Mouse (Mus musculus): ENCODE measurements around the gene Magi2. TPM values are rescaled to one million over a fixed set of nuclear protein-coding genes. Genes with fewer than 3 reads are reported as not detected.

Gene Magi2
- polyA plus RNA-seq, 1 experiment from 2014 or later, result 28.5 TPM

- Histone ChIP-seq H3K9me3 (no peaks in the 10 kb centered on the region), H3K4me2 (no peak overlapping the region), H3K27ac (no peak overlapping the region), H3K9ac (no peak overlapping the region), H3K4me3 (no peak overlapping the region), H3K4me1 (replicated peaks) (0 out of 2 replicates have a peak, but pooled peaks cover 2% of the 10 kb centered on the region), H3K27me3 (no peaks in the 10 kb centered on the region), H3K36me3 (no peaks in the 10 kb centered on the region)
- ATAC-seq (ENCODE audit: low FRiP score), result no peak
- WGBS, result 82% methylated on average over 8 of the region's 8 CpGs
Observed at GRCm38 (mm10) chr5:20303056-20303965, 1076.5 kb downstream of the Magi2 start.

- Histone ChIP-seq H3K4me3 (no peak overlapping the region), H3K4me1 (replicated peaks) (no peaks in the 10 kb centered on the region), H3K4me2 (no peak overlapping the region), H3K27me3 (no peaks in the 10 kb centered on the region), H3K36me3 (no peaks in the 10 kb centered on the region), H3K27ac (no peak overlapping the region), H3K9ac (no peak overlapping the region), H3K9me3 (no peaks in the 10 kb centered on the region)
- no peak for ATAC-seq (ENCODE audit: low FRiP score)
- 85% methylated on average over 2 of the region's 2 CpGs for WGBS
Observed at GRCm38 (mm10) chr5:20320970-20321369, 1094.1 kb downstream of the Magi2 start.

GRCm38 (mm10) chr5:20325290-20325689, 1098.5 kb downstream of the Magi2 start:
- 50% methylated on average over 2 of the region's 2 CpGs for WGBS
- no peaks in the 10 kb centered on the region for H3K27me3 ChIP-seq
- H3K27ac ChIP-seq, result no peak overlapping the region
- H3K4me2 ChIP-seq, result no peak overlapping the region
- H3K9ac ChIP-seq, result no peak overlapping the region
- no peaks in the 10 kb centered on the region for H3K36me3 ChIP-seq
- no peak for ATAC-seq (ENCODE audit: low FRiP score)
- H3K4me1 ChIP-seq (replicated peaks), result no peaks in the 10 kb centered on the region
- no peaks in the 10 kb centered on the region for H3K9me3 ChIP-seq
- no peak overlapping the region for H3K4me3 ChIP-seq

GRCm38 (mm10) chr5:20328901-20329300, 1102.1 kb downstream of the Magi2 start:
- Histone ChIP-seq H3K4me1 (replicated peaks) (no peaks in the 10 kb centered on the region), H3K27me3 (no peaks in the 10 kb centered on the region), H3K4me3 (no peak overlapping the region), H3K36me3 (no peaks in the 10 kb centered on the region), H3K27ac (no peak overlapping the region), H3K9me3 (no peaks in the 10 kb centered on the region), H3K4me2 (no peak overlapping the region), H3K9ac (no peak overlapping the region)
- no peak for ATAC-seq (ENCODE audit: low FRiP score)
- WGBS, result 63% methylated on average over 1 of the region's 1 CpGs

- no peak for ATAC-seq (ENCODE audit: low FRiP score)
- no peak overlapping the region for H3K27ac ChIP-seq
- no peaks in the 10 kb centered on the region for H3K4me1 ChIP-seq (replicated peaks)
- no peaks in the 10 kb centered on the region for H3K27me3 ChIP-seq
- H3K4me3 ChIP-seq, result no peak overlapping the region
- 76% methylated on average over 3 of the region's 3 CpGs for WGBS
- no peak overlapping the region for H3K4me2 ChIP-seq
- H3K9me3 ChIP-seq, result no peaks in the 10 kb centered on the region
- H3K36me3 ChIP-seq, result no peaks in the 10 kb centered on the region
- H3K9ac ChIP-seq, result no peak overlapping the region
Observed at GRCm38 (mm10) chr5:20330025-20330424, 1103.2 kb downstream of the Magi2 start.

- no peaks in the 10 kb centered on the region for H3K27me3 ChIP-seq
- 89% methylated on average over 4 of the region's 4 CpGs for WGBS
Observed at GRCm38 (mm10) chr5:20332574-20332973, 1105.7 kb downstream of the Magi2 start.

GRCm38 (mm10) chr5:20334549-20334948, 1107.7 kb downstream of the Magi2 start:
- H3K4me2 ChIP-seq, result no peak overlapping the region
- ATAC-seq (ENCODE audit: low FRiP score), result no peak
- no peak overlapping the region for H3K9ac ChIP-seq
- H3K9me3 ChIP-seq, result no peaks in the 10 kb centered on the region
- H3K36me3 ChIP-seq, result no peaks in the 10 kb centered on the region
- no peak overlapping the region for H3K27ac ChIP-seq
- H3K27me3 ChIP-seq, result no peaks in the 10 kb centered on the region
- no peaks in the 10 kb centered on the region for H3K4me1 ChIP-seq (replicated peaks)
- no peak overlapping the region for H3K4me3 ChIP-seq

More at GRCm38 (mm10) chr5:20332574-20332973, 1105.7 kb downstream of the Magi2 start:
- H3K27ac ChIP-seq, result no peak overlapping the region
- ATAC-seq (ENCODE audit: low FRiP score), result no peak
- H3K4me2 ChIP-seq, result no peak overlapping the region
- H3K4me3 ChIP-seq, result no peak overlapping the region
- no peaks in the 10 kb centered on the region for H3K36me3 ChIP-seq
- H3K9me3 ChIP-seq, result no peaks in the 10 kb centered on the region
- H3K9ac ChIP-seq, result no peak overlapping the region
- no peaks in the 10 kb centered on the region for H3K4me1 ChIP-seq (replicated peaks)

- Histone ChIP-seq H3K9me3 (no peaks in the 10 kb centered on the region), H3K36me3 (no peaks in the 10 kb centered on the region), H3K27me3 (no peaks in the 10 kb centered on the region), H3K4me3 (no peak overlapping the region), H3K4me1 (replicated peaks) (no peaks in the 10 kb centered on the region), H3K27ac (no peak overlapping the region), H3K9ac (no peak overlapping the region), H3K4me2 (no peak overlapping the region)
- WGBS, result 95% methylated on average over 8 of the region's 8 CpGs
- ATAC-seq (ENCODE audit: low FRiP score), result no peak
Observed at GRCm38 (mm10) chr5:20352941-20353340, 1126.1 kb downstream of the Magi2 start.

- Histone ChIP-seq H3K9me3 (no peaks in the 10 kb centered on the region), H3K4me2 (no peak overlapping the region), H3K4me1 (replicated peaks) (no peaks in the 10 kb centered on the region; the same call in 1 of the 2 replicates), H3K27me3 (no peaks in the 10 kb centered on the region), H3K27ac (no peak overlapping the region), H3K9ac (no peak overlapping the region), H3K36me3 (no peaks in the 10 kb centered on the region), H3K4me3 (no peak overlapping the region)
- ATAC-seq (ENCODE audit: low FRiP score), result no peak
- WGBS, result 61% methylated on average over 5 of the region's 5 CpGs
Observed at GRCm38 (mm10) chr5:20358437-20358836, 1131.6 kb downstream of the Magi2 start.

GRCm38 (mm10) chr5:20359021-20359420, 1132.2 kb downstream of the Magi2 start:
- WGBS, result 57% methylated on average over 3 of the region's 3 CpGs
- Histone ChIP-seq H3K4me2 (no peak overlapping the region), H3K27me3 (no peaks in the 10 kb centered on the region), H3K4me1 (replicated peaks) (no peaks in the 10 kb centered on the region; the same call in 1 of the 2 replicates), H3K9me3 (no peaks in the 10 kb centered on the region), H3K27ac (no peak overlapping the region), H3K4me3 (no peak overlapping the region), H3K9ac (no peak overlapping the region), H3K36me3 (no peaks in the 10 kb centered on the region)
- no peak for ATAC-seq (ENCODE audit: low FRiP score)

GRCm38 (mm10) chr5:20362154-20362553, 1135.3 kb downstream of the Magi2 start:
- H3K9me3 ChIP-seq, result no peaks in the 10 kb centered on the region
- 85% methylated on average over 3 of the region's 3 CpGs for WGBS
- no peaks in the 10 kb centered on the region; the same call in 1 of the 2 replicates for H3K4me1 ChIP-seq (replicated peaks)
- no peak for ATAC-seq (ENCODE audit: low FRiP score)
- H3K36me3 ChIP-seq, result no peaks in the 10 kb centered on the region
- H3K4me2 ChIP-seq, result no peak overlapping the region
- H3K27ac ChIP-seq, result no peak overlapping the region
- no peak overlapping the region for H3K9ac ChIP-seq
- no peaks in the 10 kb centered on the region for H3K27me3 ChIP-seq
- no peak overlapping the region for H3K4me3 ChIP-seq

- Histone ChIP-seq H3K9ac (no peak overlapping the region), H3K27ac (no peak overlapping the region), H3K27me3 (no peaks in the 10 kb centered on the region), H3K36me3 (no peaks in the 10 kb centered on the region), H3K9me3 (no peaks in the 10 kb centered on the region), H3K4me3 (no peak overlapping the region), H3K4me2 (no peak overlapping the region), H3K4me1 (replicated peaks) (no peaks in the 10 kb centered on the region; the same call in 1 of the 2 replicates)
- WGBS, result 83% methylated on average over 5 of the region's 5 CpGs
- no peak for ATAC-seq (ENCODE audit: low FRiP score)
Observed at GRCm38 (mm10) chr5:20363216-20363615, 1136.4 kb downstream of the Magi2 start.

- Histone ChIP-seq H3K36me3 (no peaks in the 10 kb centered on the region), H3K4me3 (no peak overlapping the region), H3K4me1 (replicated peaks) (no peaks in the 10 kb centered on the region), H3K9ac (no peak overlapping the region), H3K27me3 (no peaks in the 10 kb centered on the region), H3K27ac (no peak overlapping the region), H3K4me2 (no peak overlapping the region), H3K9me3 (no peaks in the 10 kb centered on the region)
- ATAC-seq (ENCODE audit: low FRiP score), result no peak
- WGBS, result 93% methylated on average over 1 of the region's 1 CpGs
Observed at GRCm38 (mm10) chr5:20373586-20373985, 1146.8 kb downstream of the Magi2 start.

Data from hindbrain, embryonic 13.5 days (tissue).